Mouse (Mus musculus) C2C12 (cell line): Measurements from ENCODE around the gene Bicc1.

ENCODE experiments used
- CEBPB ChIP-seq: IDR thresholded peaks from one replicate; pipeline ENCODE4 v1.6.1; 2011; ENCODE audit warnings: low read depth, mild to moderate bottlenecking, control low read depth, moderate library complexity
- CTCF ChIP-seq: IDR thresholded peaks from one replicate; pipeline ENCODE4 v1.5.1; 2011; ENCODE audit not compliant: control insufficient read depth, insufficient read depth, insufficient read length
- FOSL1 ChIP-seq: IDR thresholded peaks from one replicate; pipeline ENCODE4 v1.8.0; 2011; ENCODE audit warnings: mild to moderate bottlenecking, low read length; ENCODE audit not compliant: poor library complexity, insufficient read depth, severe bottlenecking
- MAX ChIP-seq: IDR thresholded peaks from one replicate; pipeline ENCODE4 v1.6.1; 2011; ENCODE audit warnings: mild to moderate bottlenecking, control low read depth
- MYOD1 ChIP-seq: IDR thresholded peaks from one replicate; pipeline ENCODE4 v1.6.1; 2011; ENCODE audit warnings: low read depth; ENCODE audit not compliant: control insufficient read depth, insufficient read length
- MYOG ChIP-seq: IDR thresholded peaks from one replicate; pipeline ENCODE4 v1.6.1; 2011; ENCODE audit not compliant: control insufficient read depth, insufficient read length; ENCODE audit errors: extremely low read depth
- USF1 ChIP-seq: IDR thresholded peaks from one replicate; pipeline ENCODE4 v1.6.1; 2011; ENCODE audit warnings: low read depth, mild to moderate bottlenecking, control low read depth, moderate library complexity

DNA sequence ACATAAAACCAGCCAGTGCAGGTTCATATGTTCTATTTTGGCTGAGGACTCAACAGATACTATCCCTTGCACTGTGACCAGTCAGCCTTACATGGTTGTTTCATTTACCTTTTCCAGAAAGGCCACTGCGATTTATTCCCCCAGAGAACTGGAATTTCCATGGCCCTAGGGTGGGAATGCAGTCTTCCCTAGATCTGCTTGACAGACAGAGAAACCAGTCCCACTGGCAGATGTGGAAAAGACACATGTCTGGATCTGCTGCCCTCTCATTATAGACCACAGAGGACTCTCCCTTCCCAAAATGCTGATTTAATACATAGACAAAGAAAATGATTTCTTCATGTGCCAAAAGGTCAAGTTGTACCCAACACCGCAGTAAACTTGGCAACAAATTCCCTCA lies 156.6 kb downstream of the Bicc1 start:
- TF ChIP-seq CEBPB, result no peak
- no peak for TF ChIP-seq CTCF
- no peak for TF ChIP-seq MAX
- TF ChIP-seq FOSL1, result no peak
- no peak for TF ChIP-seq MYOD1
- no peak for TF ChIP-seq USF1
- TF ChIP-seq MYOG, result no peak
